Mouse (Mus musculus): ENCODE results near the gene Olfr695. TPM values are rescaled to one million over a fixed set of nuclear protein-coding genes. Genes with fewer than 3 reads are reported as not detected.
"Not testable (repeated sequence)": the region's sequence is repeated elsewhere in the genome, so short reads cannot be mapped to it uniquely, and the experiment has no call there.

Gene Olfr695
- polyA plus RNA-seq, 1 experiment from 2014 or later = not detected

GRCm38 (mm10) chr7:106711463-106711862 is 4.7 kb downstream of the Olfr695 start:
- Histone ChIP-seq H3K9me3 (ENCODE audit: control insufficient read depth, low read depth, low read length) (no peaks in the 10 kb centered on the region), H3K4me3 (ENCODE audit: low read depth, low read length) (no peak overlapping the region), H3K27me3 (ENCODE audit: control insufficient read depth, insufficient read depth, low read length) (no peaks in the 10 kb centered on the region), H3K9ac (replicated peaks; ENCODE audit: low read depth, low read length) (no peak overlapping the region), H3K36me3 (ENCODE audit: control insufficient read depth, insufficient read depth, low read length) (no peaks in the 10 kb centered on the region), H3K4me1 (ENCODE audit: control insufficient read depth, insufficient read depth, low read length) (no peaks in the 10 kb centered on the region), H3K4me2 (replicated peaks; ENCODE audit: low read depth, low read length) (no peak overlapping the region), H3K27ac (ENCODE audit: low read length) (no peak overlapping the region)
- no peak for ATAC-seq (ENCODE audit: insufficient number of reproducible peaks, insufficient read depth, low FRiP score, low read depth)
- WGBS = 80% methylated on average over 6 of the region's 6 CpGs

- not testable (repeated sequence) for H3K27ac ChIP-seq (ENCODE audit: low read length); H3K36me3 ChIP-seq (ENCODE audit: control insufficient read depth, insufficient read depth, low read length); H3K27me3 ChIP-seq (ENCODE audit: control insufficient read depth, insufficient read depth, low read length); H3K9ac ChIP-seq (replicated peaks; ENCODE audit: low read depth, low read length); H3K4me2 ChIP-seq (replicated peaks; ENCODE audit: low read depth, low read length); ATAC-seq (ENCODE audit: insufficient number of reproducible peaks, insufficient read depth, low FRiP score, low read depth); H3K9me3 ChIP-seq (ENCODE audit: control insufficient read depth, low read depth, low read length); H3K4me1 ChIP-seq (ENCODE audit: control insufficient read depth, insufficient read depth, low read length); H3K4me3 ChIP-seq (ENCODE audit: low read depth, low read length)
- WGBS = 88% methylated on average over 10 of the region's 10 CpGs
These were observed 8.5 kb downstream of the Olfr695 start for GRCm38 (mm10) chr7:106707705-106708104.

GRCm38 (mm10) chr7:106696891-106697290 is 19.3 kb downstream of the Olfr695 start:
- ATAC-seq (ENCODE audit: insufficient number of reproducible peaks, insufficient read depth, low FRiP score, low read depth) = no peak
- Histone ChIP-seq H3K27ac (ENCODE audit: low read length) (no peak overlapping the region), H3K4me1 (ENCODE audit: control insufficient read depth, insufficient read depth, low read length) (no peaks in the 10 kb centered on the region), H3K9ac (replicated peaks; ENCODE audit: low read depth, low read length) (no peak overlapping the region), H3K9me3 (ENCODE audit: control insufficient read depth, low read depth, low read length) (no peaks in the 10 kb centered on the region), H3K4me2 (replicated peaks; ENCODE audit: low read depth, low read length) (no peak overlapping the region), H3K27me3 (ENCODE audit: control insufficient read depth, insufficient read depth, low read length) (no peaks in the 10 kb centered on the region), H3K4me3 (ENCODE audit: low read depth, low read length) (no peak overlapping the region), H3K36me3 (ENCODE audit: control insufficient read depth, insufficient read depth, low read length) (no peaks in the 10 kb centered on the region)
- WGBS = 77% methylated on average over 1 of the region's 1 CpGs

GRCm38 (mm10) chr7:106692976-106693375 is 23.2 kb downstream of the Olfr695 start:
- Histone ChIP-seq H3K4me1 (ENCODE audit: control insufficient read depth, insufficient read depth, low read length) (no peaks in the 10 kb centered on the region), H3K4me3 (ENCODE audit: low read depth, low read length) (no peak overlapping the region), H3K9ac (replicated peaks; ENCODE audit: low read depth, low read length) (no peak overlapping the region), H3K36me3 (ENCODE audit: control insufficient read depth, insufficient read depth, low read length) (no peaks in the 10 kb centered on the region), H3K4me2 (replicated peaks; ENCODE audit: low read depth, low read length) (no peak overlapping the region), H3K27me3 (ENCODE audit: control insufficient read depth, insufficient read depth, low read length) (no peaks in the 10 kb centered on the region), H3K9me3 (ENCODE audit: control insufficient read depth, low read depth, low read length) (no peaks in the 10 kb centered on the region), H3K27ac (ENCODE audit: low read length) (no peak overlapping the region)
- 90% methylated on average over 3 of the region's 3 CpGs for WGBS
- ATAC-seq (ENCODE audit: insufficient number of reproducible peaks, insufficient read depth, low FRiP score, low read depth) = no peak

- H3K9ac ChIP-seq (replicated peaks; ENCODE audit: low read depth, low read length) = no peak within 1 kb of the TSS
- no peaks in the 10 kb centered on the region for H3K27me3 ChIP-seq (ENCODE audit: control insufficient read depth, insufficient read depth, low read length)
- H3K4me2 ChIP-seq (replicated peaks; ENCODE audit: low read depth, low read length) = no peak within 1 kb of the TSS
- H3K36me3 ChIP-seq (ENCODE audit: control insufficient read depth, insufficient read depth, low read length) = no peaks in the 10 kb centered on the region
- no peak within 1 kb of the TSS for H3K27ac ChIP-seq (ENCODE audit: low read length)
- no peaks in the 10 kb centered on the region for H3K4me1 ChIP-seq (ENCODE audit: control insufficient read depth, insufficient read depth, low read length)
- WGBS = 91% methylated on average over 1 of the region's 1 CpGs
- H3K9me3 ChIP-seq (ENCODE audit: control insufficient read depth, low read depth, low read length) = no peaks in the 10 kb centered on the region
- no peak within 1 kb of the TSS for H3K4me3 ChIP-seq (ENCODE audit: low read depth, low read length)
- ATAC-seq (ENCODE audit: insufficient number of reproducible peaks, insufficient read depth, low FRiP score, low read depth) = no peak
These were observed 24.5 kb downstream of the Olfr695 start, which contains the start of gene Olfr694 for GRCm38 (mm10) chr7:106691714-106692113. Gene Olfr694, minus strand, starts transcription at chr7:106691814.

GRCm38 (mm10) chr7:106685382-106685781 is 30.8 kb downstream of the Olfr695 start:
- H3K4me1 ChIP-seq (ENCODE audit: control insufficient read depth, insufficient read depth, low read length) = no peaks in the 10 kb centered on the region
- H3K27ac ChIP-seq (ENCODE audit: low read length) = no peak overlapping the region
- WGBS = 83% methylated on average over 2 of the region's 2 CpGs
- H3K36me3 ChIP-seq (ENCODE audit: control insufficient read depth, insufficient read depth, low read length) = no peaks in the 10 kb centered on the region
- no peak for ATAC-seq (ENCODE audit: insufficient number of reproducible peaks, insufficient read depth, low FRiP score, low read depth)
- no peak overlapping the region for H3K4me2 ChIP-seq (replicated peaks; ENCODE audit: low read depth, low read length)
- no peak overlapping the region for H3K4me3 ChIP-seq (ENCODE audit: low read depth, low read length)
- H3K9ac ChIP-seq (replicated peaks; ENCODE audit: low read depth, low read length) = no peak overlapping the region
- no peaks in the 10 kb centered on the region for H3K27me3 ChIP-seq (ENCODE audit: control insufficient read depth, insufficient read depth, low read length)
- H3K9me3 ChIP-seq (ENCODE audit: control insufficient read depth, low read depth, low read length) = no peaks in the 10 kb centered on the region

GRCm38 (mm10) chr7:106680484-106680883 is 35.7 kb downstream of the Olfr695 start, which contains the start of gene Olfr693:
Gene Olfr693, minus strand, starts transcription at chr7:106680584.
- no peak within 1 kb of the TSS for H3K4me2 ChIP-seq (replicated peaks; ENCODE audit: low read depth, low read length)
- H3K27ac ChIP-seq (ENCODE audit: low read length) = no peak within 1 kb of the TSS
- H3K9me3 ChIP-seq (ENCODE audit: control insufficient read depth, low read depth, low read length) = no peaks in the 10 kb centered on the region
- no peaks in the 10 kb centered on the region for H3K27me3 ChIP-seq (ENCODE audit: control insufficient read depth, insufficient read depth, low read length)
- H3K4me3 ChIP-seq (ENCODE audit: low read depth, low read length) = no peak within 1 kb of the TSS
- H3K9ac ChIP-seq (replicated peaks; ENCODE audit: low read depth, low read length) = no peak within 1 kb of the TSS
- H3K4me1 ChIP-seq (ENCODE audit: control insufficient read depth, insufficient read depth, low read length) = no peaks in the 10 kb centered on the region
- no peaks in the 10 kb centered on the region for H3K36me3 ChIP-seq (ENCODE audit: control insufficient read depth, insufficient read depth, low read length)
- no peak for ATAC-seq (ENCODE audit: insufficient number of reproducible peaks, insufficient read depth, low FRiP score, low read depth)

Other genes starting within 250 kb of the Olfr695 start
- not detected in 2 replicates for gene Olfr693, start 35.8 kb downstream of the Olfr695 start, polyA plus RNA-seq (2014; fragmentation: Nextera tagmentation; extraction: Ambion mirVana)
- gene Olfr694, start 24.6 kb downstream of the Olfr695 start, polyA plus RNA-seq (2014; fragmentation: Nextera tagmentation; extraction: Ambion mirVana) = not detected in 2 replicates
- gene Olfr697, start 26.0 kb upstream of the Olfr695 start, polyA plus RNA-seq (2014; fragmentation: Nextera tagmentation; extraction: Ambion mirVana) = not detected in 2 replicates
- gene Olfr698, start 39.0 kb upstream of the Olfr695 start, polyA plus RNA-seq (2014; fragmentation: Nextera tagmentation; extraction: Ambion mirVana) = not detected in 2 replicates
- not detected in 2 replicates for gene Olfr699, start 76.8 kb upstream of the Olfr695 start, polyA plus RNA-seq (2014; fragmentation: Nextera tagmentation; extraction: Ambion mirVana)
- not detected in 2 replicates for gene Olfr700, start 92.4 kb upstream of the Olfr695 start, polyA plus RNA-seq (2014; fragmentation: Nextera tagmentation; extraction: Ambion mirVana)
- not detected in 2 replicates for gene Olfr701, start 97.7 kb upstream of the Olfr695 start, polyA plus RNA-seq (2014; fragmentation: Nextera tagmentation; extraction: Ambion mirVana)
- not detected in 2 replicates for gene Olfr702, start 117.5 kb upstream of the Olfr695 start, polyA plus RNA-seq (2014; fragmentation: Nextera tagmentation; extraction: Ambion mirVana)
- gene Olfr703, start 127.0 kb upstream of the Olfr695 start, polyA plus RNA-seq (2014; fragmentation: Nextera tagmentation; extraction: Ambion mirVana) = not detected in 2 replicates
- not detected in 2 replicates for gene Olfr704, start 146.8 kb upstream of the Olfr695 start, polyA plus RNA-seq (2014; fragmentation: Nextera tagmentation; extraction: Ambion mirVana)
- not detected in 2 replicates for gene Olfr705, start 160.5 kb upstream of the Olfr695 start, polyA plus RNA-seq (2014; fragmentation: Nextera tagmentation; extraction: Ambion mirVana)
- not detected in 2 replicates for gene Olfr706, start 171.8 kb upstream of the Olfr695 start, polyA plus RNA-seq (2014; fragmentation: Nextera tagmentation; extraction: Ambion mirVana)
- not detected in 2 replicates for gene Olfr707, start 184.8 kb upstream of the Olfr695 start, polyA plus RNA-seq (2014; fragmentation: Nextera tagmentation; extraction: Ambion mirVana)
- gene Olfr1532-ps1, start 191.6 kb upstream of the Olfr695 start, polyA plus RNA-seq (2014; fragmentation: Nextera tagmentation; extraction: Ambion mirVana) = not detected in 2 replicates
- gene Olfr709-ps1, start 215.8 kb upstream of the Olfr695 start, polyA plus RNA-seq (2014; fragmentation: Nextera tagmentation; extraction: Ambion mirVana) = not detected in 2 replicates
- gene Olfr710, start 231.9 kb upstream of the Olfr695 start, polyA plus RNA-seq (2014; fragmentation: Nextera tagmentation; extraction: Ambion mirVana) = not detected in 2 replicates
- not detected in 2 replicates for gene Olfr6, start 247.5 kb upstream of the Olfr695 start, polyA plus RNA-seq (2014; fragmentation: Nextera tagmentation; extraction: Ambion mirVana)

All from stomach, embryonic 14.5 days (tissue).